In the genomic region with DNA sequence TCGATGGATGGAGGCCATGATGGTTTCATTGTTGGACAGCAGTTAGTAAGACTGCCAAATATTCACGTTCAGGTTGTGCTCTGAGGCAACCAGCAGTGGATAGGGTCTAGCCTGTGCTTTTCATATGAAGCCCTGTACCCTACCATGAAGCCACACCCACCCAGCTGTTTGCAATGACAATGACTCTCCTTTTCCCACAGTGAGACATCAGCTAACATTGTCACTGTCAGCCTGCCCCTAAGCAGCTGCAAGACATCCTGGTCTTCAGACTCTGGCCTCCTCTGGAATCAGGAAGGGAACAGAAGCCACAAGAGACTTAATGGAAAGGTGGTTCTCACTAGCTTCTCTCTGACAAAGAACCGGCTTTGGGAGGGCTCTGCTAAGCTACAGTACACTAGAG, we compare ENCODE assay signal across 22 mouse cellular contexts.
"Had no signal": no experiment of that assay in that cellular context is flagged by ENCODE, and none has a peak within 500 bp of the region (broad histone marks: within the 10 kb centered on the region; RNA-seq: fewer than 3 reads in every experiment).

No protein-coding gene starts in this region.

- H3K27me3 ChIP-seq: heart, embryonic 12.5 days; hindbrain, embryonic 12.5 days; intestine, embryonic 15.5 days; limb, embryonic 13.5 days; limb, embryonic 15.5 days; liver, embryonic 13.5 days; liver, embryonic 15.5 days had no signal

- H3K9me3 ChIP-seq: heart, embryonic 10.5 days; heart, embryonic 12.5 days; hindbrain, embryonic 10.5 days; hindbrain, embryonic 12.5 days; intestine, embryonic 15.5 days; limb, embryonic 13.5 days; limb, embryonic 15.5 days; liver, embryonic 13.5 days; liver, embryonic 15.5 days had no signal

- DNase-seq: gastrocnemius, adult 2 months; gastrocnemius, postnatal 10 days; gastrocnemius, postnatal 25 days; heart, adult 18-20 months; heart, postnatal 10 days; heart, postnatal 4 days; kidney, adult 18-20 months; kidney, adult 8-10 months; kidney, postnatal 10 days; kidney, postnatal 25 days; layer of hippocampus, postnatal 36 days; left cerebral cortex, postnatal 4 days; liver, embryonic 13.5 days had no signal

- H3K9ac ChIP-seq: heart, embryonic 12.5 days; hindbrain, embryonic 12.5 days; hindbrain, embryonic 14.5 days; intestine, embryonic 15.5 days; limb, embryonic 13.5 days; limb, embryonic 15.5 days; liver, embryonic 13.5 days; liver, embryonic 15.5 days had no signal

- H3K36me3 ChIP-seq: heart, embryonic 10.5 days; heart, embryonic 12.5 days; hindbrain, embryonic 10.5 days; hindbrain, embryonic 12.5 days; intestine, embryonic 15.5 days; limb, embryonic 13.5 days; limb, embryonic 15.5 days; liver, embryonic 13.5 days; liver, embryonic 15.5 days had no signal

- H3K4me3 ChIP-seq: gastrocnemius, adult 2 months; heart, embryonic 10.5 days; heart, embryonic 12.5 days; hindbrain, embryonic 10.5 days; hindbrain, embryonic 12.5 days; intestine, embryonic 15.5 days; limb, embryonic 13.5 days; limb, embryonic 15.5 days; liver, embryonic 13.5 days; liver, embryonic 15.5 days had no signal

- H3K4me1 ChIP-seq: hindbrain, embryonic 10.5 days; hindbrain, embryonic 12.5 days; intestine, embryonic 15.5 days had no signal

- H3K27ac ChIP-seq: gastrocnemius, adult 2 months; heart, embryonic 10.5 days; hindbrain, embryonic 10.5 days; hindbrain, embryonic 12.5 days; hindbrain, embryonic 14.5 days; intestine, embryonic 15.5 days; limb, embryonic 13.5 days; limb, embryonic 15.5 days; liver, embryonic 13.5 days; liver, embryonic 15.5 days had no signal
